Mouse (Mus musculus) neural tube, embryonic 14.5 days (tissue): ENCODE results near the gene Arrdc4. TPM values are rescaled to one million over a fixed set of nuclear protein-coding genes. Genes with fewer than 3 reads are reported as not detected.

Experiments
- ATAC-seq: fragments of 200-750 bp; cut with Nextera tagmentation; 2 replicates; pipeline ENCODE4 v1.8.0; 2017; ENCODE audit warnings: low read depth, mild to moderate bottlenecking, moderate TSS enrichment, moderate library complexity
- H3K27ac ChIP-seq: fragments of 300-500 bp; sonication (generic); 2 replicates; pipeline ENCODE4 v1.5.1; 2014; ENCODE audit warnings: low read depth, mild to moderate bottlenecking, control low read depth, low read length, moderate library complexity, mixed read lengths
- H3K27me3 ChIP-seq: fragments of 300-500 bp; sonication (generic); 2 replicates; pipeline ENCODE4 v1.6.1; 2014; ENCODE audit warnings: low read length; ENCODE audit not compliant: control insufficient read depth, insufficient read depth
- H3K36me3 ChIP-seq: fragments of 300-500 bp; sonication (generic); 2 replicates; pipeline ENCODE4 v1.6.1; 2014; ENCODE audit warnings: low read length, mixed read lengths; ENCODE audit not compliant: control insufficient read depth, insufficient read depth
- H3K4me1 ChIP-seq: fragments of 300-500 bp; sonication (generic); 2 replicates; pipeline ENCODE4 v1.6.1; 2014; ENCODE audit warnings: low read length; ENCODE audit not compliant: control insufficient read depth, insufficient read depth
- H3K4me2 ChIP-seq: fragments of 300-500 bp; sonication (generic); 2 replicates; pipeline ENCODE4 v1.6.1; 2014; ENCODE audit warnings: mild to moderate bottlenecking, low read depth, low read length, control low read depth
- H3K4me3 ChIP-seq: fragments of 300-500 bp; sonication (generic); 2 replicates; pipeline ENCODE4 v1.5.1; 2014; ENCODE audit warnings: low read depth, low read length, control low read depth, mixed read lengths
- H3K9ac ChIP-seq: fragments of 300-500 bp; sonication (generic); replicated peaks from 2 replicates; pipeline ENCODE4 v1.6.1; 2014; ENCODE audit warnings: low read depth, mild to moderate bottlenecking, control low read depth, low read length, mixed read lengths
- H3K9me3 ChIP-seq: fragments of 300-500 bp; sonication (generic); 2 replicates; pipeline ENCODE4 v1.6.1; 2016; ENCODE audit warnings: low read length; ENCODE audit not compliant: control insufficient read depth
- WGBS: fragments of 180-500 bp; shearing (Covaris S2); extraction: QIAGEN DNeasy Blood & Tissue Kit; methylation state at CpG from one replicate; pipeline ENCODE4 v1.1.7; 2014; 5-methylcytosine and 5-hydroxymethylcytosine counted together
- polyA plus RNA-seq: library from polyadenylated mRNA; unstranded; fragments of >200 nt; fragmentation: Nextera tagmentation; extraction: Ambion mirVana; gene quantifications from 2 replicates; pipeline ENCODE4 v1.2.1, GENCODE M21; 2014

Gene Arrdc4
- polyA plus RNA-seq, 1 experiment from 2014 or later = 29.6 TPM

DNA sequence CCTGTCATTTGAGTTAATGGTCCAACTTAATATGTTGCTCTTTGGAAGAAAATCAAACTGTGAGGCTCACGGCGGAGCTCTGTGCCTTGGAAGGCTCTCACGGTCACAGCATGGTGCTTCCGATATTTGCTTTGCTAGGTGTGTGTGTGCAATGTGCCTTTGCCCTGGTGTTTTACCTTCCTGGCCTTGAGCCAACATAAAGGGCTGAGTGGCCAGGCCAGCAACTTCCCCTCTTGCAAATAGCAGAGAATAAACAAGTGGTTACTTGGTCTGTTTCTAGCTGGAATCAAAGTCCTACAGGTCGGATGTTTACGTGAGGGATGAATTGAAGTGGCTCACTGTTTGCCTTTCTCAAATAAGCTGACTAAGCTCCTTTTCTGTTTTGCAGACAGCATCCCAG is 52.1 kb downstream of the Arrdc4 start:
- Histone ChIP-seq H3K27ac (no peak overlapping the region), H3K4me2 (no peak overlapping the region), H3K9ac (no peak overlapping the region), H3K4me1 (no peaks in the 10 kb centered on the region), H3K4me3 (no peak overlapping the region), H3K27me3 (no peaks in the 10 kb centered on the region), H3K36me3 (no peaks in the 10 kb centered on the region), H3K9me3 (no peaks in the 10 kb centered on the region)
- 70% methylated on average over 6 of the region's 6 CpGs for WGBS
- ATAC-seq = no peak

DNA sequence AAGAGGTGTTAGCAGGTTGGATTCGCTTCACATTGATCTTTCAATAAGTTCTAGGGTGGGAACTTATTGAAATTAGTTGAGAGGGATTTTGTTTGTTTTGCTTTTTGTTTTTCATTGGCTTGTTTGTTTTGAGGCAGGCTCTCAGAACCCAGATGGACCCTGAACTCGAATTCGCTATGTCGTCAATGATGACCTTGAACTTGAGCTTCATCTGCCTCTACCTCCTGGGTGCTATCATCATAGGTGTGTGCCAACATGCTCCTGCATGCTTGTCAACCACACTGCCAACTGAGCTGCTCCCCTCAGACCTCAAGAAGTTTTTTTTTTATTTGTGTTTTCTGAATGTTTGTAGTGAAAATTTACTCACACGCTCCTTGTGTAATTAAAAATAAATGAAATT is 52.6 kb downstream of the Arrdc4 start:
- WGBS = 89% methylated on average over 5 of the region's 5 CpGs
- Histone ChIP-seq H3K4me2 (no peak overlapping the region), H3K9ac (no peak overlapping the region), H3K27ac (no peak overlapping the region), H3K27me3 (no peaks in the 10 kb centered on the region), H3K36me3 (no peaks in the 10 kb centered on the region), H3K9me3 (no peaks in the 10 kb centered on the region), H3K4me3 (no peak overlapping the region), H3K4me1 (no peaks in the 10 kb centered on the region)
- ATAC-seq = no peak

DNA sequence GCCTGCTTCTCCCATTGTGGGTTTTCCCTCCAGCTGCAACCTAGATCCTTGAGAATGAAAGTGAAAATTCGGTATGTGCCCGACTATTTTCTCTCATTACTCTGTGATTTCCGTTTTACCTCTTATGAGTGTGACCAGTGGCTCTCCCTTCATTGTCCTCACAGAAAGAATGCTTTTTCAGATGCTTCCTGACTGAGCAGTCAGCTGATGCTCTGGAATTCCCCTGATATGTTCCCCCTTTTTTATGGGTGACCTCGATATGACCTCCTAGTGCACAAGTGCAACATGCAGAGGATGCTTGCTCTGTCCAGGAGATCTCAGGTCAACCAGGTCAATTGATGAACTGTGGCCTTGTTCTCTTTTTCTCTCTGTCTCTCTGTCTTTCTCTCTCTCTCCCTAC is 56.3 kb downstream of the Arrdc4 start:
- no peaks in the 10 kb centered on the region for H3K4me1 ChIP-seq
- 56% methylated on average over 4 of the region's 4 CpGs for WGBS
- no peak overlapping the region for H3K27ac ChIP-seq
- H3K4me3 ChIP-seq = no peak overlapping the region
- ATAC-seq = no peak
- H3K4me2 ChIP-seq = no peak overlapping the region
- H3K36me3 ChIP-seq = no peaks in the 10 kb centered on the region
- H3K27me3 ChIP-seq = no peaks in the 10 kb centered on the region
- no peaks in the 10 kb centered on the region for H3K9me3 ChIP-seq
- H3K9ac ChIP-seq = no peak overlapping the region

DNA sequence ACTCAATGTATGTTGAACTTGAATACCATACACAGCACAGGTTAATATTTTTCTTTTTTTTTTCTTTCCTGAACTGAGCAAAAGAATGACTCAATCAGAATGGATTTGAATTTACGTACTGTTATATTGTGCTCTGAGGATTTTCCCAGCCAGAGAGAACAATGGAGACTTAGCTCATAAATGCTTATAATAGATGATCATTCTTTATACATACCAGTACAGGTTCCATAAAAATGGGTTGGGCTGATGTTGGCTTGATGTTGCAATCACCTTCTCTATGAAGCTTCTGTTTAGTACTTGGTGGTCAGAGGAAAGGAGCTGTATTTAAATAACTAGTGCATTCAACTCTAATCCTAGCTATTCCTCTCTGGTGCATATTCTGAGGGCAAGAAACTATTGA is 57.6 kb downstream of the Arrdc4 start:
- no peaks in the 10 kb centered on the region for H3K27me3 ChIP-seq
- H3K4me3 ChIP-seq = no peak overlapping the region
- H3K4me2 ChIP-seq = no peak overlapping the region
- WGBS = 92% methylated on average over 1 of the region's 1 CpGs
- H3K4me1 ChIP-seq = peaks cover 10% of the 10 kb centered on the region
- no peak overlapping the region for H3K9ac ChIP-seq
- H3K36me3 ChIP-seq = no peaks in the 10 kb centered on the region
- H3K27ac ChIP-seq = no peak overlapping the region
- no peak for ATAC-seq
- H3K9me3 ChIP-seq = no peaks in the 10 kb centered on the region

DNA sequence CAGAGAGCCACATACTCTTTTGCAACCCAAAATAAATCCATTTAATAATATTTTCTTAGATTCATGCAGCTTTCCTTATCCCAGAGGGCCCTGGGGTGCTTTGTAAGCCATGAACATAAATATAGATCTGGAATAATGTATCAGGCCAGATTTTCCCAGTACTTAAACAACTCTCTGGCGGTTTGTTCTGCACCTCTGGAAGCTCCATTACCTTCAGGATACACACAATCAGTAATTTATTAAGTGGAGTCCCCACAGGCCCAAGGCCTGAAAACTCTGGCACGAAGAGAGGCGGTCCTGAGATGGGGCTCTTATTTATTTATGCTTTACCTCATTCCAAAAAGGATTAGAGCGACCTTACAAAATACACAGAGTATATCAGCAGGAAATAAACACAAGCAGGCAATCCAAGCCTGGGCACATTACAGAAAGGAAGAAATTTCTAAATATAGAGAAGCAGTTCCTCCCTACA is 61.9 kb downstream of the Arrdc4 start:
- Histone ChIP-seq H3K27ac (no peak overlapping the region), H3K4me2 (no peak overlapping the region), H3K9ac (no peak overlapping the region), H3K4me3 (no peak overlapping the region), H3K4me1 (peaks cover 10% of the 10 kb centered on the region), H3K36me3 (no peaks in the 10 kb centered on the region), H3K27me3 (no peaks in the 10 kb centered on the region), H3K9me3 (no peaks in the 10 kb centered on the region)
- WGBS = 24% methylated on average over 4 of the region's 4 CpGs
- peak; percentile 72; the same call in 1 of the 2 replicates for ATAC-seq
